Mouse (Mus musculus) liver, embryonic 15.5 days (tissue): Measurements from ENCODE around the gene Sbp. TPM values are rescaled to one million over a fixed set of nuclear protein-coding genes. Genes with fewer than 3 reads are reported as not detected.

Source experiments
- ATAC-seq: fragments of 200-750 bp; cut with Nextera tagmentation; 2 replicates; pipeline ENCODE4 v1.8.0; 2017; ENCODE audit warnings: moderate number of reproducible peaks, mild to moderate bottlenecking, moderate library complexity; ENCODE audit not compliant: insufficient read depth
- H3K27ac ChIP-seq: fragments of 300-500 bp; sonication (generic); replicated peaks from 2 replicates; pipeline ENCODE4 v1.5.1; 2015; ENCODE audit warnings: mild to moderate bottlenecking, inconsistent platforms
- H3K27me3 ChIP-seq: fragments of 300-500 bp; sonication (generic); 2 replicates; pipeline ENCODE4 v1.6.1; 2015; ENCODE audit warnings: mild to moderate bottlenecking, inconsistent platforms
- H3K36me3 ChIP-seq: fragments of 300-500 bp; sonication (generic); replicated peaks from 2 replicates; pipeline ENCODE4 v1.6.1; 2015; ENCODE audit warnings: moderate library complexity, mild to moderate bottlenecking, inconsistent platforms
- H3K4me1 ChIP-seq: fragments of 300-500 bp; sonication (generic); replicated peaks from 2 replicates; pipeline ENCODE4 v1.6.1; 2015; ENCODE audit warnings: inconsistent platforms
- H3K4me2 ChIP-seq: fragments of 300-500 bp; sonication (generic); 2 replicates; pipeline ENCODE4 v1.6.1; 2015; ENCODE audit warnings: moderate library complexity, mild to moderate bottlenecking, inconsistent platforms
- H3K4me3 ChIP-seq: fragments of 300-500 bp; sonication (generic); replicated peaks from 2 replicates; pipeline ENCODE4 v1.5.1; 2015; ENCODE audit warnings: mild to moderate bottlenecking, inconsistent platforms
- H3K9ac ChIP-seq: fragments of 300-500 bp; sonication (generic); 2 replicates; pipeline ENCODE4 v1.6.1; 2015; ENCODE audit warnings: moderate library complexity, mild to moderate bottlenecking, inconsistent platforms
- H3K9me3 ChIP-seq: fragments of 300-500 bp; sonication (generic); replicated peaks from 2 replicates; pipeline ENCODE4 v1.6.1; 2016; ENCODE audit warnings: inconsistent platforms
- WGBS: fragments of 180-500 bp; shearing (Covaris S2); methylation state at CpG from one replicate; pipeline ENCODE4 v1.1.7; 2015; ENCODE audit warnings: mixed read lengths; ENCODE audit not compliant: insufficient replicate concordance; 5-methylcytosine and 5-hydroxymethylcytosine counted together
- polyA plus RNA-seq: library from polyadenylated mRNA; unstranded; fragments of >200 nt; fragmentation: Nextera tagmentation; extraction: Ambion mirVana; gene quantifications from 2 replicates; pipeline ENCODE4 v1.2.1, GENCODE M21; 2015

The Sbp gene
- polyA plus RNA-seq, 1 experiment from 2014 or later: not detected

DNA sequence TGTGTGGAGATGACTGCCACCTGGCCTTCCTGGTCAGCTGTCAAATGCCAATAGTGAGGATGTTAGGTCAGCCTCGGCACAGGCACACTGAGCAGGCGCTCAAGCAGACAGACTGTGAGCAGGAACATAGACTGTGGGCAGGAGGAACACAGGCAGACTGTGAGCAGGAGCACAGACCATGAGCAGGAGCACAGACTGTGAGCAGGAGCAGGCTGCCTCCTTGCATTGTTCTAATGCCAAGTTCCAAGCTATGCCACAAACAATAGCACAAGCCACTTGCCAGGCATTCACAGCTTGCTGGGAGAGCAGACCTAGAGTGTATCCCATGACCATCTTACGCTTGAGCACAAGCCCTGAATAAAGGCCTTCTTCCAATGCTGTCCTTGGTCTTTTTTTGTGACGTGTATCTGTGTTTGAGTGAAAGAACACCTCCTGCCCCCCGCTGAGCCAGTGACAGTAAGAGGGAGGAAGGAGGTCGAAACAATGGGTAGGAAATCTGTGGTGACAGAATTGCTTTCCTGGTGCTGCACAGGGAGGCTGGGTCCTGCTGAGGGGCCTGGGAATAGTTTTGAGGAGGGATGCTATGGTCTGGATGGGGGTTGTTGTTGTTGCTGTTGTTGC lies 24.4 kb downstream of the Sbp start:
- Histone ChIP-seq H3K4me1 (no peaks in the 10 kb centered on the region), H3K4me3 (no peak overlapping the region), H3K4me2 (no peak overlapping the region), H3K27me3 (no peaks in the 10 kb centered on the region), H3K36me3 (no peaks in the 10 kb centered on the region), H3K9me3 (no peaks in the 10 kb centered on the region), H3K27ac (no peak overlapping the region), H3K9ac (no peak overlapping the region)
- no peak for ATAC-seq
- 39% methylated on average over 6 of the region's 6 CpGs for WGBS

DNA sequence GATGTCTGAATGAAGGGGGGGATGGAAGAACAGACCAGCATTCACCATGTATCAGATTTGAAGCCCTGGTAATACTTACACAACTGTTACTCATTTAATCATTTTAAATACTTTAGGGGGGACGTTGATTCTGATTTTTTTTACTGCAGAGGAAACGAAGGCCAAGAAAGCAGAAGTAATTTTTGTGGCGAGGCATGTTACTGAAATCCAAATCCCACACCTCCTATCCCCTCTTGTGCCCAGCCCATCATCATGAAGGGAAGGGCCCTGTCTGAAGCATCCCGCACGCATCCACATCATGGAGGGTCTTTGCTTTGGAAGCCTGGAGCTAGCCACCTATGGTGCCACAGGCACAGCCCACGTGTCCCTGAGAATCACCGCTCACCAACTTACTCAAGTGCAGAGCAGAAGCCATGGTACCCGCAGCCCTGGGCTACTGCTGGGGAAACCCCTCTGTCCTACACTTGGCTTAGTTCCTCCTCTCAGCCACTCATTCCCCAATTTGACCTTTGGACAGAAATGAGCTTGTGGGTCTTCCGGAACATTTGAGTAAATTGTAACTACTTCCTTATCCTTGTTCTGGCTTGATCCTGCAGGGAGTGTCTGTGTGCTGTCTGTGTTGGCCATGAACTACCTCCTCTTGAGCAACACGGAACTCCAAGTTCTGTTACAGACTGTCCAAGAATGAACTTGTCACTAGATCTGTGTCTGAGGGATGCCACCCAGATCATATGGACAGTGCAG lies 25.4 kb downstream of the Sbp start:
- 38% methylated on average over 10 of the region's 10 CpGs for WGBS
- H3K27ac ChIP-seq: no peak overlapping the region

DNA sequence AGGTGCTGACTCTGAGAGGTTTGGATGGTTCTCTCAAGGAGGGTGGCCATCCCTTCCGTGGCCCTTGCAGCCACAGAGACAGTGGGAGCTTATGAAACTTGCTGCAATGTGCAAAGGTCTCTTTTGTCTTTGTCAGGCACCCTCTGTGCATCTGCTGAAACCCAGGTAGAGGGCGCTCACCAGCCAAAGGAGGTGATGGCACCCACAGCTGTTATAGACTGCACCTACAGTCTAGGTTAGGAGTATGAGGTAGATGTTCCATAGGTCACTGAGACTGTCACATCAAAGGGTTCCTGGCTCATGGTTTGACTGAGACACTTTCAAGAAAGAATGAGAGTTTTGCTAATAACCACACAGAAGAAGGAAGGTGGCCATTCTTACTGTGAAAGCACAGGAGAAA lies 27.3 kb downstream of the Sbp start:
- 25% methylated on average over 2 of the region's 2 CpGs for WGBS
- H3K4me3 ChIP-seq: no peak overlapping the region
- ATAC-seq: no peak

More for the DNA sequence above, 25.4 kb downstream of the Sbp start:
- Histone ChIP-seq H3K4me2 (no peak overlapping the region), H3K4me3 (no peak overlapping the region), H3K27me3 (no peaks in the 10 kb centered on the region), H3K36me3 (no peaks in the 10 kb centered on the region), H3K9ac (no peak overlapping the region), H3K4me1 (no peaks in the 10 kb centered on the region), H3K9me3 (no peaks in the 10 kb centered on the region)
- peak; percentile 62 for ATAC-seq

DNA sequence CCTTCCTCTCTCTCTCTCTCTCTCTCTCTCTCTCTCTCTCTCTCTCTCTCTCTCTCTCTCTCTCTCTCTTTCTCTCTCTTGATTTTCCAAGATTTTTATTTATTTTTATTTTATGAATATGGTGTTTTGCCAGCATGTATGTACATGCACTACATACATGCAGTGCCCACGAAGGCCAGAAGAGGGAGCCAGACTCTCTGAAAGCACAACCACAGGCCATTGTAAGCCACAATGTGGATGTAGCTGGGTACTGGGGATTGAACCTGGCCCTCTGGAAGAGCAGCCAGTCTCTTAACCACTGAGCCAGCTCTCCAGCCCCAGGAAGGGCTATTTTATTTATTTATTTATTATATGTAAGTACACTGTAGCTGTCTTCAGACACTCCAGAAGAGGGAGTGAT lies 27.8 kb downstream of the Sbp start:
- H3K9me3 ChIP-seq: no peaks in the 10 kb centered on the region
- H3K9ac ChIP-seq: no peak overlapping the region
- no peak for ATAC-seq
- 0% methylated on average over 1 of the region's 1 CpGs for WGBS
- H3K27me3 ChIP-seq: no peaks in the 10 kb centered on the region
- no peak overlapping the region for H3K4me3 ChIP-seq
- H3K4me1 ChIP-seq: no peaks in the 10 kb centered on the region
- H3K4me2 ChIP-seq: no peak overlapping the region
- H3K36me3 ChIP-seq: no peaks in the 10 kb centered on the region
- H3K27ac ChIP-seq: no peak overlapping the region

More for the DNA sequence above, 27.3 kb downstream of the Sbp start:
- H3K27me3 ChIP-seq: no peaks in the 10 kb centered on the region
- H3K9me3 ChIP-seq: no peaks in the 10 kb centered on the region
- no peak overlapping the region for H3K9ac ChIP-seq
- no peaks in the 10 kb centered on the region for H3K4me1 ChIP-seq
- no peak overlapping the region for H3K4me2 ChIP-seq
- H3K27ac ChIP-seq: no peak overlapping the region
- H3K36me3 ChIP-seq: no peaks in the 10 kb centered on the region

DNA sequence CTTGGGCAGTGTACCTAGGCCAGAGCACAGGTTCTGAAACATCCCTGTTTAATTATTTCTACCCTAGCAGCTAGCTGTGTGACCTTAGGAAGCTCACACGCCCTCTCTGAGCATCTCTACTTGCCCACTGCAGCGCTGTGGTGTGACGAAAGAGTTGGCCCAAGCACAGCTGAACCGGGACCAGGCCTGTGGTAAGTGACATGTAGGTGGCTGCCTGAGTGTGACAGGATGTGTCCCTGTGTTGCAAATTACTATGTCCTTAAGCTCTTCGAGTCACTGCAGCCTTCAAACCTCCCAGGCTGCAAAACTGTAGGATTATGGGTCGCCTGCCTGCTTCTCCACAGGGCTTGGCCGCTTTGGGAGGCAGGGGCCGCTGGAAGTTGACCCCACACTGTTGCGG lies 29.8 kb downstream of the Sbp start:
- H3K27ac ChIP-seq: no peak overlapping the region
- 69% methylated on average over 9 of the region's 9 CpGs for WGBS
- no peak overlapping the region for H3K4me2 ChIP-seq
- H3K4me3 ChIP-seq: no peak overlapping the region
- no peaks in the 10 kb centered on the region for H3K27me3 ChIP-seq
- H3K4me1 ChIP-seq: no peaks in the 10 kb centered on the region
- no peaks in the 10 kb centered on the region for H3K9me3 ChIP-seq
- H3K36me3 ChIP-seq: no peaks in the 10 kb centered on the region
- H3K9ac ChIP-seq: no peak overlapping the region
- no peak for ATAC-seq

DNA sequence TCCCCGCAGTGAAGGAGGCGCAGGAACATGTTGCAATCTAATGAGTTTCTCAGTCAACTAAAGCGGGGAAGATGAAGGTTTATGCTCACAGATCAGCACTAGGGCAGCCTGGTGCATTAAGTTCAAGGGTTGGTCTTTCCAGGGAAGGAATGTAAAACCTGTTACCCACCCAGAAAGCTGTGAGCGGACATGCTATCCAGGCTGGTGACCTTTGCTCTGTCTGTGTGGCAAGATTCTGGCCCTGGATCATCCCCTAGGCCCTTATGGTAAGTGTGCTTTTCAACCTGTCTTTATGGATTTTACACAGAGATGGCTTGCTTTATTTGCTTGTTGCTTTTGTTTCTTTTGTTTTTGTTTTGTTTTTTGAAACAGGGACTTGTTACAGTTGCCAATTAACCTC lies 35.2 kb downstream of the Sbp start:
- Histone ChIP-seq H3K4me1 (no peaks in the 10 kb centered on the region), H3K27me3 (no peaks in the 10 kb centered on the region), H3K4me3 (no peak overlapping the region), H3K27ac (no peak overlapping the region), H3K9me3 (no peaks in the 10 kb centered on the region), H3K9ac (no peak overlapping the region), H3K36me3 (no peaks in the 10 kb centered on the region), H3K4me2 (no peak overlapping the region)
- ATAC-seq: no peak
- 61% methylated on average over 4 of the region's 4 CpGs for WGBS

DNA sequence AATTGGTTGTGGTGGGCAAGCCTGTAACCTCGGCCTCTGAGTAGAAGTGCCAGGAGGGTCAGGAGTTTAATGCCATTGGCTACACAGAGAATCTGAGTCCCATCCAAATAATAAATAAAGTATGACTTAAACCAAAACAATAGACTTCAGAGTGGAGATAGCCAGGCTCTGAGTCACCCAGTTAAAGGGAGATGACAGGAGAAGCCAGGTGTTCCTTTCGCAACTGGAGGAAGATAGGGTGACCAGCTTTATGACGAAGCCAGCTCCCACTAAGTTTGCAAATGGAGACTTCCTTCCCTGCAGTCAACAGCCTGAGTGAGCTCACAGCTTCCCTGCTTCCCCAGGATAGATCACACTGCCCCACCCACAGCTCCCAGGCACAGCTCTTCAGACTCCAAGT lies 38.0 kb downstream of the Sbp start:
- ATAC-seq: no peak
- no peaks in the 10 kb centered on the region for H3K27me3 ChIP-seq
- H3K4me3 ChIP-seq: no peak overlapping the region
- no peak overlapping the region for H3K4me2 ChIP-seq
- 0 out of 2 replicates have a peak, but pooled peaks cover 2% of the 10 kb centered on the region for H3K4me1 ChIP-seq
- H3K27ac ChIP-seq: no peak overlapping the region
- no peak overlapping the region for H3K9ac ChIP-seq
- WGBS: 46% methylated on average over 3 of the region's 3 CpGs
- H3K36me3 ChIP-seq: no peaks in the 10 kb centered on the region
- H3K9me3 ChIP-seq: no peaks in the 10 kb centered on the region

DNA sequence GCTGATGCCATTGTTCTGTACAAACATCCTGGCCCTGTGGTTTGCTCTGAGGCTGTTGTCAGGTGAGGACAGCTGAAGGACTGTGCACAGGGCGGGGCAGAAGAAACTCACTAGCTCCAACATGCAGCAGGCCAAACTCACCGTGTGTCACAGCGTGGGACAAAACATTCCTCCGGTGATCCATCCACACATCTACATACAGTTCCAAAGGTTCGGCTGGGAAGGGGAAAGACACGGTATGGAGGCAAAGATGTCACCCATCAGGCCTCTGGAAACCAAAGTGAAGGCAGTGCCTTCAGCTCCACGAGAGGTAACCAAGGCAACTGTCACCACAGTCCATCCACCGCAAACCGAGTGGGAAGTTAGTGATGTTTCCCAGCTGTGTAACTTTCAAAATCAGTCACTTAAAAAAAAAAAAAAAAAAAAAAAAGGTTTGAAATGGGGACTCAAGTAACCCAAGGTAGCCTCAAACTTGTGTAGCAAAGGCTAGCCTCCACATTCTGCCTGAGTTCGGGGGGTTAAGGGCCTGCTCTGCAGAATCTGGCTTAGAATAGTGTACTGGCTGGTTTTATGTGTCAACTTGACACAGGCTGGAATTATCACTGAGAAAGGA lies 38.9 kb downstream of the Sbp start, which contains the start of gene Prss30:
Gene Prss30, minus strand, starts transcription at position 270 of the 613 bp plus-strand sequence.
- H3K9me3 ChIP-seq: no peaks in the 10 kb centered on the region
- no peak within 1 kb of the TSS for H3K4me3 ChIP-seq
- no peak within 1 kb of the TSS for H3K9ac ChIP-seq
- no peaks in the 10 kb centered on the region for H3K36me3 ChIP-seq
- no peaks in the 10 kb centered on the region for H3K27me3 ChIP-seq
- no peak within 1 kb of the TSS for H3K27ac ChIP-seq
- no peak within 1 kb of the TSS for H3K4me2 ChIP-seq
- whole genome bisulfite sequencing: 59% methylated on average over 10 of the region's 10 CpGs
- ATAC-seq: no peak
- 0 out of 2 replicates have a peak, but pooled peaks cover 2% of the 10 kb centered on the region for H3K4me1 ChIP-seq

DNA sequence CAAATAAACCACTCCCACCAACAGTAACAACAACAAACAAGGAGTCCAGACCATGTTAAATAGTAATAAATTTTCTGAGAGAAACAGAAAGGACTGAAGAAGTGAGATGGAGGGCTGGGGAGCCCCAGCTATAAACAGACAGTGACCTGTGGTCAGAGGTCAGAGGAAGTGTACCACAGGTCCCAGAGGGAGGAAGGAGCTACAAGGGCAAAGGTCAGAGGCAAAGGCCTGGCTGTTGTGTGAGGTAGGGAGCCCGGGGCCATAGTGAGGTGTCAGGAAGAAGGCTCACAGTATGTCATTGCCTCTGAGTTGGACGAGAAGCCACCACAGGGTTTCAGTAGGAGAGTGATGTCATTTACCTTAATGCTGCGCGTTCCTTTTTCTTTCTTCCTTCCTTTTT lies 41.4 kb downstream of the Sbp start:
- ATAC-seq: no peak
- Histone ChIP-seq H3K27me3 (no peaks in the 10 kb centered on the region), H3K9me3 (no peaks in the 10 kb centered on the region), H3K4me2 (no peak overlapping the region), H3K9ac (no peak overlapping the region), H3K4me3 (no peak overlapping the region), H3K27ac (no peak overlapping the region), H3K36me3 (no peaks in the 10 kb centered on the region), H3K4me1 (0 out of 2 replicates have a peak, but pooled peaks cover 2% of the 10 kb centered on the region)
- WGBS: 40% methylated on average over 4 of the region's 4 CpGs

DNA sequence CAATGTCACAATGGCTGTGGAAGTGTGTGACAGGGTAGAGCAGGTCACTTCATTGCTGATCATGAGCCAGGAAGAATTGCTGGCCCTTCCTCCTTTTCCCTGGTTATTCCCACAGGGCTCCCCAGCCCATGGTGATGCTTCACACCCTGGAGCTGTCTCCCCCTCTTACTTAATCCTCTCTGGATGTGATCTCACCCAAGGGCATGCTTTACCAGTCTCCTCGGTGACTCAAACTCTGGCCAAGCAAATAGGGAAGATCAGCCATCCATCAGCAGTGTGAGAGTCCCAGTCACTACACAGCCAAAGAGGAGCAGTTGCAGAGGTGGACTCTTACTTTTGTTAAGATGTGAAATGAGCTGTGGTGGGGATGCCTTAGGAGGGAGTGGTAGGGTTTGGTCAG lies 43.5 kb downstream of the Sbp start:
- no peak overlapping the region for H3K9ac ChIP-seq
- no peaks in the 10 kb centered on the region for H3K36me3 ChIP-seq
- H3K27ac ChIP-seq: no peak overlapping the region
- no peak overlapping the region for H3K4me3 ChIP-seq
- WGBS: 41% methylated on average over 1 of the region's 1 CpGs
- no peaks in the 10 kb centered on the region for H3K9me3 ChIP-seq
- H3K4me2 ChIP-seq: no peak overlapping the region
- 0 out of 2 replicates have a peak, but pooled peaks cover 2% of the 10 kb centered on the region for H3K4me1 ChIP-seq
- no peaks in the 10 kb centered on the region; the same call in 1 of the 2 replicates for H3K27me3 ChIP-seq
- ATAC-seq: no peak

DNA sequence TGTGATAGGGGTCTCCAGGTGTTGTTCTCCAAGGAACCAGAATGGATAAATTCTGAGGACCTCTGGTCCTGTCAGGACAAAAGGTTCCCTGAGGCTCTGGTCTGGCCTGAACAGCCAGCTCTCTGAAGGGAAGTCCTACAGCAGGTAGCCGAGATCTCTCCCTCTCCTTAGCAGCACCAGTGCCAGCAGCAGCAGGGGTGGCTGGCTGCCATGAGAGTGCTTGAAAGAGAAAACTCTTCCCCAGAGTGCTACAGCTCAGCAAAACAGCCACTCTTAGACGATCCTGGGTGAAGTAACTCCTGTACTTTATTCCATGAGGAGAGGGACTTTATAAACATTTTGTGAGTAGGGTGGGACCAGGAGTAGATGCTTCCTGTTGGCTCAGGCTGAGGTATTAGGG lies 48.3 kb downstream of the Sbp start:
- H3K27ac ChIP-seq: no peak overlapping the region
- ATAC-seq: no peak
- 31% methylated on average over 2 of the region's 2 CpGs for WGBS

More for the DNA sequence above, 48.3 kb downstream of the Sbp start:
- no peaks in the 10 kb centered on the region for H3K9me3 ChIP-seq
- no peak overlapping the region for H3K4me3 ChIP-seq
- H3K36me3 ChIP-seq: no peaks in the 10 kb centered on the region
- no peak overlapping the region for H3K9ac ChIP-seq
- no peak overlapping the region for H3K4me2 ChIP-seq
- peaks cover 8% of the 10 kb centered on the region; the same call in 1 of the 2 replicates for H3K27me3 ChIP-seq
- H3K4me1 ChIP-seq: peaks cover 3% of the 10 kb centered on the region; the same call in 1 of the 2 replicates
